Mouse (Mus musculus): Measurements from ENCODE around the gene Hbq1a. TPM values are rescaled to one million over a fixed set of nuclear protein-coding genes. Genes with fewer than 3 reads are reported as not detected.
"Not testable (repeated sequence)": the region's sequence is repeated elsewhere in the genome, so short reads cannot be mapped to it uniquely, and the experiment has no call there.

Hbq1a gene
- total RNA-seq (2021) = 1.0 TPM in 1 of 2 replicates, not detected in the other
- long read RNA-seq, experiment 1, partial matches to known transcripts = 0 of 1 reads
- long read RNA-seq, experiment 1, other reads (novel, unspliced or antisense) = 0 of 1 reads
- long read RNA-seq, experiment 2, partial matches to known transcripts = 0 of 2 reads
- long read RNA-seq, experiment 2, other reads (novel, unspliced or antisense) = 0 of 2 reads

DNA sequence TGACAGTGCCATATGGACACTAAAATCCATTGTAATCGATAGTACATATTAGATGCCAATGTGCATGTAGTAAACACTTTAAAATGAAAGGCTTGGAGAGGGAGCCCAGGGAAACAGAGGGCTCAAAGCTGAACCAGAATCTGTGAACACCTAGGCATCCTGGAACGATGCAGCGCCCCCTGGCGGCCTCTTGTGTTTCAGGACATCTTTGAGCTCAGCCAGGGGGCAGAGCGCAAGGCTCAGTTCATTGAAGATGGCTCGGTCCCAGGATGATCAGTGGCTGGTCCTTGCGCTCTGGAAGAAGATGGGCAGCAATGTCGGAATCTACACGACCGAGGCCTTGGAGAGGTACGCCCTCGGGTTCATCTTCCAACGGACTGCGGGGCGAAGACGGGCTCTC lies at the start of gene Hbq1a:
Hbq1a (plus strand) TSS at position 205 of the 400 bp plus-strand sequence.
- DNase-seq = peak; percentile 78

DNA sequence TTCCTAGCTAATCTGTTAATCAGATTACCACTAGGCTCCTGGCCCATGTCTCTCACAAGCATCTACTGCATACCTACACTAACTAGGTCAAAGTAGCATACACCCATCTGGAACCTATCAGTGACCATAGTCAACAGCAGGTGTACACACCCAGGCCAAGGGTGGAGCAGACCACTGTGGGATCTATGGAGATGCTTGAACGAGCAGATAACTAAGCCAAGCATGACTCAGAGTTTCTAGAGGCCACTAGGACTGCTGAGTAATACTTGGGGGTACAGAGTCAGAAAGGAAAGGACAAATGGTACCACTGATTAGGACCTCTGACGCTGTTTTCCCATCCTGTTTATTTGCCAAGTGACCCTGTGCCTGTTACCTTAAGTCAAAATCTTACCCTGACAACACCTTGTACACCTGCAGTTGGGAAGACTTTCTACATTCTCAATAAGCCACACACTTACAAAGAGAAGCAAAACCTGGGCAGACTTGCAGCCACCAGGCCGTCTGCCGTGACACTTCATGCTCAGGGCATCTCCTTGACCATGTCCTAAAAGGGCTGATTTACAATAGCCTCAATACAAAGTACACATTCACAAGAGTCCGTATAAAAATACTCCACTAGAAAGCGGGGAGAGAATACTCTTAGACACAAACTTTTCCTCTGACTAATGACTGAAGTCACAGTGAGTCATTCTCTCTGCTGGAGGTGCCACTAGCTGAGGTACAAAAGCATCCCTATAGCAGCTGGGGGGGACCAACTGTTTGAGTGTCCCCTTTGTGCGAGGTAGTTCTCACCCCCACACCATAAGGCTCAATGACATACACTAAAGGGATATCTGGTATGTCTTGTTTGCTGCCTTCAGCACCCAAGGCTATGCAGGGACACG lies 48.7 kb upstream of the Hbq1a start:
- DNase-seq = no peak

DNA sequence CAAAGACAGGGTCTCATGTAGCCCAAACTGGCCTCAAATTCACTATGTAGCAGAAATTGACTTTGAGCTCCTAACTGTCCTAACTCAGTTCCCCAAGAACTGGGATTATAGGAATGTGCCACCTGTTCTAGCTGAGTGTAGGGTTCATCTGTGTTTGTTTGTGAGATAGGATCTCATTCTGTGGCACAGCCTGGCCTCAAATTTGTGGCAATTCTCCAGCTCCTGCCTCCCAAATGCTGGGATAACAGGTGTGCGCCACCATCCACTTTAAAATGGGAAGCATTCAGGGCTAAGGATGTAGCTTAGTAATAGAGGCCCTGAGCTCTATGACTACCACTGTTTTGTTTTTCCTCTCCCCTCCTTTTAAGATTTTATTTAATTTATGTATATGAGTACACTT lies 46.7 kb upstream of the Hbq1a start:
- DNase-seq = no peak

DNA sequence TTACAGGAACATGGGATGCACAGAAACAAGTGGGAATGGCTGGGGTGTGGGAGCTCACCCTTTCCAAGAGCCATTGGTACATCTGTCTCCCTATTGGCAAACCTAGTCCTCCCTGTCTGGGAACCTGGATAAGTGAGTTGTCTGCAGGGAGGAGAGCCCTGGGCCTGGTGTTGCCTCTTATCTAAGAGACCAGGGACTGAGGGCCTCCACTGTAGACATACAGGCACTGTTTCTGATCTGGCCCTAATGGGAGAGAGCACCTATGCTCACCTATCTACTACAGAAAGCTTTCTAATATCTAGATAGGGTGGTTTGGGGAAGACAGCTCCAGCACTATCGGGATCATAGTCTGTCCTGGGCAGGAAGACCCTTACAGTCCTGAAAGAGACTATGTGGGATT lies 43.7 kb upstream of the Hbq1a start:
- no peak for DNase-seq

DNA sequence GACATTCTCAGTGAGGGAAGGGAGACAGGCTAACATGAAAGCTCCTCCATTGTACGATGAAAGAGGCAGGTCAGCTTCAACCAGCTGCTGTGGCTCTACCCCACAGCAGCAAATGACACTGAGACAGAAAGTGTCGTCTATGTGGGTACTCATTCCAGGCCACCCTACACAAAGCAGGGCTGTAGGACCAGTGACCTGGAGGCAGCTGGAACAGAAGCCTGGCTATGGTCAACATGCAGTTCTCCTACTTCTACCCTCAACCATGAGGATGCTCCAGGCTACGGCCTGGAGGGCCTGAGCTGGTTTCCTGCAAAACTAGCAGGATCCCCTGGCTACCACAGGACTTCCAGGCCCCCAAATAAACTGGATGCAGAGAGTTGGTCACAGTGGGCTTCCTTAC lies 43.3 kb upstream of the Hbq1a start:
- DNase-seq = no peak

DNA sequence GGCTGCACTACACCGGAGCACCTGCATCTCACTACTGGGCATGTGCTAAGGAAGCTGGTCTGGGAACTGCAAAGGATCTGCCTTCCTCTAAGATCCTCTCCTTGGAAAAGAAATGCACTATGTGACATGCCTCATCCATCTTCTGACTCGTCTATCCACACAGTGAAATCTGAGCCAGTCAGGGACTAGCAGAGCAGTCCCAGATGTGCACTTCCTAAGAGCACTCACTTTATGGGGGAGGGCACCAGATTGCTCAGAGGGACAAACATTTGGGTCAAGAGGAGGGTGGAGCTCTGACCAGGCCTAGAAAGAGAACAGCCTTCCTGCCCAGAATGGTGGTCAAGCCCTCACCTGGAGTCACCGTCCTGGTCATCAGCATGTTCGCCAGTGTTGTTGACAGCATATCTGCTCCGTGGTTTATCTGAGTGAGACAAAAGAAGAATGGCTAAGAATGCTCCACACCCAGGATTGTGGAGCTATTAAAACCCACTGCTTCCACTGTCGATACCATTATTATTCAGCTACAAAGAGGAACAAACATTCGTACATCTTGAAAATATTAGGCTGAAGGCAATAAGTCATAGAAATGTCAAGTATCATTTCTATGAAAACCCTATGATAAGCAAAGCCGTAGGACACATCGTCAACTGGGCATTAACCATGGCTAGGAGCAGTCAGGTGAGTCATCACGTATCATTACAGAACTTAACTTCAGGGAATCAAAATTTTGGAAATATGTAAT lies 37.0 kb upstream of the Hbq1a start:
- peak; percentile 24 for DNase-seq

DNA sequence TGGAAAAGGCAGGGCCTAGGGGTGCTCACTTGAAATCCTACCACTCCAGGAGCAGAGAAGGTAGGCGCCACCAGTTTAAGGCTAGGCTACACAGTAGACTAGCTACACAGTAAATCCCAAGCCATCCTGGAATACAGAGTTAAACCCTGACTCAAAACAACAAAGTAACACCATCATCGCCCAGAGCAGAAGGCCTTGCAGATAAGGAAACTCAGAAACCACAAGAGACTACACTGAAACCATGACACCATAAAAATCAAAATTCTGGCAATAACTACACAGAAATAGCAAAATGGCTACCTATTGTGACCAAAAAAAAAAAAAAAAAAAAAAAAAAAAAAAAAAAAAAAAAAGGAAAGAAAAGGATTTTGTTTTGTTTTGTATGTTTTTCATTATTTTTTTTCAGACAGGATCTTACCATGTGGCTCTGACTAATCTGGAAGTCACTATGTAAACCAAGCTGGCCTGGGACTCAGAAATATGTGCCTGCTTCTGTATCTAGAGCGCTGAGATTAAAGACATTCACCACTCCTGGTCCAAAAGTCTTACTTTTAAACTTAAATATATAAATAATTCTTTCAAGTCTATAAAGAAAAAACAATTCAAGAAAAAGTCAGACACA lies 34.6 kb upstream of the Hbq1a start:
- no peak for DNase-seq

DNA sequence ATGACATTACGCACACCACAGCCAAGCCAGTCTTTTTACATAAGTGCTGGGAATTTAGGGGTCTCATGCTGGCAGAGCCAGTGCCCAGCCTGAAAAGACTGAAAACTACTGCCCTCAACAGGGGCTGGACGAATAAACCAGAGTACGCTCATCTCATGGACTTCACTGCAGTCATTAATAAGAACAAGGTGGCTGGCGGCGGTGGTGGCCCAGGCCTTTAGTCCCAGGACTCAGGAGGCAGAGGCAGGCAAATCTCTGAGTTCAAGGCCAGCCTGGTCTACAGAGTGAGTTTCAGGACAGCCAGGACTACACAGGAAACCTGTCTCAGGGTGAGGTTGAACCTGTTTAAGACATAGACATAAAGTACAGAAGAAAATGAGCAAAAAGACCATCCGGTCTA lies 33.7 kb upstream of the Hbq1a start:
- DNase-seq = no peak

DNA sequence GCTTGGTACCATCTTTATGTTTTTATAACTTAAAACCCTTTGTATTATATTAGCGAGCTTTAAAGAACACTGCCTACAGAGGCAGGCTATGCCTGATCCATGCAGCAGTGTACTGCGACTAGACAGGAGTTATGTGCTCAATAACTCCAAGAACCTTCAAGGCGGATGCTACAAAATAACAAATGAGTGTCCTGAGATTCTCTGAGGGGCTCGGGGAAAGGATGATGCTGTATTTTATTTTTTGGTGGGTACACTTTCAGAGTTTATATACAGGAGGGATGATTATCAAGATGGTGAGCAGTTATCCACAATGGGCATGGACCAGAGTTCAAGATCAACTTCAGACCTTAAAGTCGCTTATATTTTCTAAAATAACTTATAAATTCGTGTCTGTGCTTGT lies 33.1 kb upstream of the Hbq1a start:
- DNase-seq = no peak

DNA sequence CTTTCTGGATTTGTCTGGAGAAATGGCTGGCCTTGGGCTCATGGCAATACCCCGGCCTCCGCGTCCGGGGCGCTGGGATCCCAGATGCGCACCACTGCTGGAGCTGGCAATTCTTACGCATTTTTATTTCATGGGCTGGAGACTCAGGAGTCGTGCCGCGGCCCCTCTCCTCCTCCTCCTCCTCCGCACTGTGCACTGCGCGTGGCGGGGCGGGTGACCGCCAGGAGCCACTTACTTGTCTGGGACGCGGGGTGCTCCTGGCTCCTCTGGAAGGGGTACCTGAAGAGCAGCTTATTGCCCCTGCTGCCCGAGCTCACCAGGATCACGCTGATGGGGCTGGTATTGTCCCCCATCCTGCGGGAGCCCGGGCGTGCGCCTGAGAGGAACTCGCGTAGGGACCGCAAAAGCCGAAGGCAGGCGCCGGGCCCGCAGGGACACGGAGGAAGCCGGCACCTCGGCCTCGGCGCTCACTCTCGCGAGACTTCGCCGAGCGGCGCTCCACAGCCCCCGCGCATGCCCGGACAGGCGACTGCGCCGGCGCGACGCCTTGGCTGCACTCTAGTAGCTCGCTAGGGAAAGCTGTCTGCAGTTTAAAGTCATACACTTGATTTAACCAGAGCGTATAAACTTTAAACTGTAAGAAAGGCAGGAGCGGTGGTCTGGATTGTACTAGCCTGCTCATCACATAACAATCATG lies 32.5 kb upstream of the Hbq1a start, which contains the start of gene Nprl3:
Nprl3 (minus strand) TSS at position 520 of the 697 bp plus-strand sequence.
- DNase-seq = peak; percentile 98

DNA sequence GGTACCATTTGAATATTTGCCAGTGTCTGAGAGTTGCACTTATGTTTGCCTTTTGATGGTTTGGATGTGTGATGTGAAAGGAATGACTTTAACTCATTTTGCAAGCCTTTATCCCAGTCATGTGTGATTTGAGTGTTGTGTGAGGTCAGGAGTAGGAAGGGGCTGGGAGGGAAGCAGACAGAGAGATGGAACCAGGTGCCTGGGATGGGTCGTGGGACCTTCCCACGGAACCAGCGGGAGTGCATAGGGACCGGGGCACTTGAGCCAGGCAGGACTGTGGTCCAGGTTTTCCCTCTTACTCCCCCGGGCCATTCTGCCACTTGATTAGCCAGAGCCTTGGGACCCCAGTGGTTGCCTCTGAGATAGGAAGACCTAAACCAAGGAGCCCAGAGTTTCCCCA lies 31.9 kb upstream of the Hbq1a start:
- no peak for DNase-seq

DNA sequence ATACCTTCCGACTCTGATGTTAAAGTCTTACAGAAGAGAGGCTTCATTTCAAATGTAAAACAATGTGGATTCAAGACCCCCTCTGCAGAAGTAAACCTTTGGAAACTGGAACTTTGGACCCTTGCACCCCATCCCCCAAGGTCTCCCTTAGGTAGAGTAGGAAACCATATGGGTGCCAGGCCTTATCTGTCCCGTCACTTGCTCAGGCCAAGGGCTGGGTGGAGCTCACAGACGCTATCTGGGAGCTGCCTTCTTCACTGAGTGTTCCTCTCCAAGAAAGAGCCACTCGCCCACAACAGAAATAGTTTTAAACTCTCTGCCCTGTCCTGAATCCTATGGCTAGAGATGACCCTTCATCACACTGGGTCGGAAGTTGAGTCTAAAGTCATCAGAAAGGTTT lies 30.9 kb upstream of the Hbq1a start:
- no peak for DNase-seq

DNA sequence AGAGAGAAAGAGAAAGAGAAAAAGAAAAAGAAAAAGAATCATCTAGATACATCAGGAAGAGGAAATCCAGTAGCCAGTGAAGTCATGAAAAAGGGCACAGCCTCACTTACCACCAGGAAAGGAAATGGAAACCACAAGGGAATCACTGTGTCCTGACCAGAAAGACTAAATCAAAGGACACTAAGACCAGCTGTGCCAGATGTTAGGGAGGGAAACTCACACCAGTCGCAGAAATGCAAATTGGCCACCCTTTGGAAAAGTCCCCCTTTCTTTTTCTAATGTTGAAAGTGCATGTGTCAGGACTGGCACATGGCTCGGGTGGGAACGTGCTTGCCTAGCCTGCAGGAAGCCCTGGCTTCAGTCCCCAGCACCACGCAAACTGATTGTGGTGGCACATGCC lies 28.7 kb upstream of the Hbq1a start:
- DNase-seq = no peak

DNA sequence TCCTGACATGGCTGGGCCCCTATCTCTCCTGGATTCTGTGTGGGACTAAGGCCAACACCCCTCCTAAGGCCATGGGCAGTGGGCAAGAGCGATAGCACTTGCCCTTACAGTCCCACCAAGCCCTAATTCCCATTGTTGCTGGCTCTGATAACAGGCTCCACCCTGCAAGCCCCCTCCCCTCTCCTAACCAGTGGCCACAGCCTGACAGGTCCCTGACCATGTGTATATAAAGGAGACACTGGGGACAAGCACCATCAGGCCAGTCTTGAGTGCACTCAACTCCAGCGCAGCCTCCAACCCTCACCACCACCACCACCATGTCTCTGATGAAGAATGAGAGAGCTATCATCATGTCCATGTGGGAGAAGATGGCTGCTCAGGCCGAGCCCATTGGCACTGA lies 23.5 kb upstream of the Hbq1a start, which contains the start of gene Hba-x:
Hba-x (plus strand) TSS at position 54 of the 400 bp plus-strand sequence.
- DNase-seq = no peak

DNA sequence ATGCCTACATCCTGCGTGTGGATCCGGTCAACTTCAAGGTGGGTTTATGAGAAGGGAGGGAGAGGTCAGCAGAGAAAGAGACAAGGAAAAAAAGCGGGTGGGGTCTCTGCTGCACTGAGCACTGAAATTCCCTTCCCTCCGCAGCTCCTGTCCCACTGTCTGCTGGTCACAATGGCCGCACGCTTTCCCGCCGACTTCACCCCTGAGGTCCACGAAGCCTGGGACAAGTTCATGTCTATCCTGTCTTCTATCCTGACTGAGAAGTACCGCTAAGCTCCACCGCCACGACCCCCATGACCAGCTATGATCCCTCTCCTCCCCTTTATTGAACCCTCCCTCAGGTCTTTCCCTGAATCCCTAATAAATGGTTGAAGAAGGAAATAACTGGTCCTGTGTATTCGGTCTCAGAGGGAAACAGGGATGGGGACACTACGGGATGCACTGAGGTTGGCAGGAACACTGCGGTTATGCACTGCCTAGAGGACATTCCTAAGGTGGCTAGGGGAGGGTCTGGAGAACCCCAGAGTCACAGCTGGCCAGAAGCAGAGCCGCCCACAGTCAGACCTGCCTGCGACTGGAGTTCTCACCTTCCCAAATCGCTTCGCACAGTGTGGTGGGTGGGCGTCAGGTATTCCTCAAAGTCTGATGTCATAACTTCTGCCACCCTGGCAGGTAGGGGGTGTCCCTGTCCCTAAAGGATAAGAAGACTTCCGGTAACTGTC lies 22.0 kb upstream of the Hbq1a start:
- DNase-seq = no peak

DNA sequence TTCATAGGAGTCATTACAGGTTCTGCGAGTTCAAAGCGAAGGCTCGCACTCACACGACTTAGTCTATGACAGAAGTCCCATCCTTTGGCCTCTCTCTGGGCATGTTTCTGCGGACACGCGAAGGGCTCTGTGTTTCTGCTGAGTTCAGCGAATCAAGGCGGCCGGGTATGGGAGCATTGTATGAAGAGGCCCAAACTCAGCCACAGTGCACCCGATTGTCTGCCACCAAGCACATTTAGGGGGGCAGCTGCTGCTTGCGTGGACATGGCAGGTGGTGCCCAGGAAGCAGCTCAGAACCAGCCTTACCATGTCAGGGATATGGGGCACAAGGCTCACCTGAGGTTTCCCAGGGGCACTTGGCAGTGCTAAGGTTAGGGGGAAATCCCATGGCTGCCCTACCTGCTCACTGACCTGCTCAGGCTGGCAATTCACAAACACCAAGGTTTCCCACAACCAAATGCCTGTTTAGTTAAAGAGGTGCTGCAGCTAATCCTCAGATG lies 21.4 kb upstream of the Hbq1a start:
- no peak for DNase-seq

DNA sequence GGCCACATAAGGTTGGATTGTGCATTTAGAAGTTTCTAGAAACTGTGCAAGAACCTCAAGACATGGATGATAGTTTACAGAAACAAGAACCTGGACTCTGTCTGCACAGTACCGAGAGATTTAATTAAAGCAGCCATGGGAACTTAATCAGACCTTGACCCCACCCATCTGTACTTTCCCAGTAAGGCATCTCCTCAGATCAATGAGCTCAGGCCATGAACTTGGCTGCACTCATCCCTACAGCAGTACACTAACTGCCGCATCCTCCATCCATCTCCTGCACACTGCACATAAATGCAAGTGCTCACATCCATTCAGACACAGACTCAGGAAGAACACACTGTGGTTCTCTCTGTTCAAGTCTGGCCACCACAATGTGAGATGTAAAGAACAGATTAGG lies 19.2 kb upstream of the Hbq1a start:
- no peak for DNase-seq

DNA sequence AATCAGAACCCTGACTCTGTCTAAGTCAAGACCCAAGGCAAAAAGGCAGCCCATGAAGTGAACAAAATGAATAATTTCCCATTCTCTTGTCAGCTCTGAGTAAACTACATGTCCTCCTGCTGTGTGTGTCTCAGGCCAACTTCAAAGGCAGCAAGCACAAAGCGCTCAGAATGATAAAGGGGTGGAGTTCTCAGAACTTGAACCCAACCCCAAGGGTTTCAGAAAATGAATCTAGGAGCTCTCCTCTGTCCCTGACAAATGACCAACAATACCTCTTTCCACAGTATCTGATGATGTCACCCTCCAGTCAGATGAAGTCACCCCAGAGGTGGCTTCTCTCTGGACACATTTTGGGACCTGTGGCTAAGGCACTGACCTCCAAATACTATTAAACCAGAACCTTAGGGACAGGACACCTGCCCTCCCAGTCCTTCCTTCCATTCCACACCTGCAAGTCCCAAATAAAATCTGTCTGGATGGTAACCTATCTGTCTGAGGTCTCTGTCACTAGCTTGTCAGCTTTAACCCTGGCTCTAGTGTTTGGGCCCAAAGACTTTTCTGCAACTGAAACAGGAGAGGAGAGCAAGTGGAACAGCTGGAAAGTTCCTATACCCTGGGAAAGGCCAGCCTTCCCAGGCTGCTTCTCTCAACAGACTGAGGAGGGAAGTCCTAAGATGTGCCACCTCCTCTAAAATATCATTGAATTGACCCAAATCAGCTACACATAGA lies 18.3 kb upstream of the Hbq1a start:
- DNase-seq = no peak

DNA sequence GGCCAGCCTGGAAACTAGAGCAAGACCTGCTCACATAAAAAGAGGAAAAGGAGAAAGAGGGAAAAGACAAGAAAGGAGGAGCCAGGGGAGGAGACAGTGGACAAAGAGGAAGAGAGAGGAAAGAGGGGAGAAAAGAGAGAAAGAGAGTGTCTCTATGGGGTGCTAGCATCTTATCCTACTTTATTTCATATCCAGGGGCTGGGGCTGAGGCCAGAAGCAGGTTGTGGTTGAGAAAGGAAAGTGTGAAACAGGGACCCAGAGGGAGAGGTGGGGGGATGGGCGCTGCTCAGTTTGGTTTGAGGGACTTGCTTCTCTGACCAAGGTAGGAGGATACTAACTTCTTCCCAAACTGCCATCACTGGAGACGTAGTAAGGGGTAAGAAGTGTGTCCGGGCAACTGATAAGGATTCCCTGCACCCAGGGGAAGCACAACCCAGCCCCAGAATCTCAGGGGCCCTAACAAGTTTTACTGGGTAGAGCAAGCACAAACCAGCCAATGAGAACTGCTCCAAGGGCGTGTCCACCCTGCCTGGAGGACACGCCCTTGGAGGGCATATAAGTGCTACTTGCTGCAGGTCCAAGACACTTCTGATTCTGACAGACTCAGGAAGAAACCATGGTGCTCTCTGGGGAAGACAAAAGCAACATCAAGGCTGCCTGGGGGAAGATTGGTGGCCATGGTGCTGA lies 16.6 kb upstream of the Hbq1a start, which contains the start of gene Hba-a1:
Hba-a1 (plus strand) TSS at position 421 of the 687 bp plus-strand sequence.
- DNase-seq = not testable (repeated sequence)

DNA sequence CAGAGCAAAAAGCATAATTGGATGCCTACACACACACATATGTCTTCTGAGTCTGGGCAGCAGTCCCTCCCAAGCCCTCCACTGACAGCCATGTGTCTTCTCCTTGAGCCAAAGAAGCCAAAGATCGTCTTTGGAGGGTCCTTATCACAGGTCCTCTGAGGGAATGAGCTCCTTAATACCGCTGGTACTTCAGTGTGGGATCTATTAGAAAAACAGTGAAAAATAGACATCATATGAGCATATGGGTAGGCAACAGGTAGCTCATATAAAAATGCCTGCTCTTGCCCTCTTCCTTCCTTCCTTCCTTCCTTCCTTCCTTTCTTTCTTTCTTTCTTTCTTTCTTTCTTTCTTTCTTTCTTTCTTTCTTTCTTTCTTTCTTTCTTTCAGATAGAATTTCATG lies 15.3 kb upstream of the Hbq1a start:
- not testable (repeated sequence) for DNase-seq
